Mouse (Mus musculus) cortical plate, adult 2 months (tissue): Measurements from ENCODE around the gene Arhgap23.

Source experiments
- CTCF ChIP-seq: fragments of 200-500 bp; IDR thresholded peaks from 2 replicates; pipeline ENCODE4 v1.5.1; 2011; ENCODE audit warnings: mild to moderate bottlenecking, control low read depth, low read length; ENCODE audit not compliant: insufficient read depth; ENCODE audit errors: extremely low read depth
- POLR2A ChIP-seq: fragments of 200-500 bp; IDR thresholded peaks from 2 replicates; pipeline ENCODE4 v1.6.1; 2011; ENCODE audit warnings: mild to moderate bottlenecking, low read length, control low read depth; ENCODE audit not compliant: insufficient read depth; ENCODE audit errors: extremely low read depth

DNA sequence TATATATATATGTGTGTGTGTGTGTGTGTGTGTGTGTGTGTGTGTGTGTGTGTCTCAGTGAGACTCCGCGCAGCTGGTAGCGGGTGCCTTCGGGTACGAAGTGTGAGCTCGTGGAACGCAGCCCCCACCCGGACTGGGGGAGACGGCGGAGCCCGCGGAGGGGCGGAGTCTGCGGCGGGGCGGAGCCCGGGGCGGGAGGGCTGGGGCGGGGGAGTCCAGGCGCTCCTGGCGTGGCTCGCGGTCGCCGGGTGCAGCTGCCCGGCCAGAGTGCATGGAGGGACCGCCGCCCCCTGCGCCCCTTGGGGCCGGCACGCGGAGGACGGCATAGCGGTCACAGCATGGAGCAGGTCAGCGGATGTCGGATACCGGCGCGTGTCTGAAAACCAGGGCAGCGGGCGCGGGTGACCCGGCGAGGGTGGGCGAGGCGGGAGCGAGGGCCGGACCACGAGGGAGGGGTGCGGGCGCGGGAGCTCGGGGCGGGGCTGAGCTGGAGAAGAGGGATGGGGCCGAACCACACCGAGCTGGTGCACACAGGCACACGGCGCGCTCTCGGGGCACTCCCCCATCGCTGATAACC is 11.1 kb upstream of the Arhgap23 start:
- TF ChIP-seq POLR2A = no peak
- TF ChIP-seq CTCF = no peak
